Mouse (Mus musculus) common myeloid progenitor, adult 5-6 weeks (primary cell): ENCODE data around the gene Grin2c. TPM values are rescaled to one million over a fixed set of nuclear protein-coding genes. Genes with fewer than 3 reads are reported as not detected.

Experiments used
- ATAC-seq: replicated peaks from 2 replicates; pipeline ENCODE4 v1.8.0; 2016; ENCODE audit warnings: low read depth, mild to moderate bottlenecking, moderate TSS enrichment, inconsistent platforms; ENCODE audit not compliant: poor library complexity, severe bottlenecking
- total RNA-seq: library from RNA; stranded (forward); fragments of 200-1000, 187-1606 nt; gene quantifications from 2 replicates; pipeline ENCODE4 v1.2.3, GENCODE M21; 2017

Gene Grin2c
- total RNA-seq, 1 experiment from 2014 or later, result not detected

DNA sequence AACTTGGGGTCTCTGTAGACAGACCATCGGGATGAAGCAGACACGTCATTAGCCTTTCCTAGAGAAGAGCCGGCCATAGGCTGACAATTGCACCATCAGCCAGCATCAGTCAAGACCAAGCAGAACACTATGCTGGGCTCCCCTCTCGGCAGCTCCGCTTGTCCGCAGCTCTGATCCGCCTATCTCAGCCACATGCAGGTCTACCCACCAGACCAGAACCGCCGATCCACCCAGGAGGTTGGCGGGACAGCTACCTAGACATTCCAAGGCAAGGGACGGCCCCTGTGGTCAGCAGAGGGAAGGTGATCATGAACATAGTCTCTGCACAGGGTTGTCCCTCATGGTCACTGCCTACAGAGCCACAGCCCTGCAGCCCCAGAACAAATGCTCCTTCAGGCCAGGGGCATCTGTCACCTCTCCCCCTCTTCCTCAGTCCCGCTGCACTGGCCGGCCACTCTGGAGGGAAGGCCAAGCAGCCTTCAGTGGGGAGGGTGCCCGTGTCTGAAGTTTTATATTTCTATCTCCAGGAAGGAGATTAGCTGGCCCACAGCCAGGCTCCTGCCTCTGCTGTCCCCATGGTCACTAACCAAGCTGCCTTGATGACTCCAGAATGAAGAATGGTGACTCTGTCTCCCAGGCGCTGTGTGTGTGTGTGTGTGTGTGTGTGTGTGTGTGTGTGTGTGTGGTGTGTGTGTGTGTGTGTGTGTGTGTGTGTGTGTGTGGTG is 32.6 kb downstream of the Grin2c start:
- no peak for ATAC-seq

DNA sequence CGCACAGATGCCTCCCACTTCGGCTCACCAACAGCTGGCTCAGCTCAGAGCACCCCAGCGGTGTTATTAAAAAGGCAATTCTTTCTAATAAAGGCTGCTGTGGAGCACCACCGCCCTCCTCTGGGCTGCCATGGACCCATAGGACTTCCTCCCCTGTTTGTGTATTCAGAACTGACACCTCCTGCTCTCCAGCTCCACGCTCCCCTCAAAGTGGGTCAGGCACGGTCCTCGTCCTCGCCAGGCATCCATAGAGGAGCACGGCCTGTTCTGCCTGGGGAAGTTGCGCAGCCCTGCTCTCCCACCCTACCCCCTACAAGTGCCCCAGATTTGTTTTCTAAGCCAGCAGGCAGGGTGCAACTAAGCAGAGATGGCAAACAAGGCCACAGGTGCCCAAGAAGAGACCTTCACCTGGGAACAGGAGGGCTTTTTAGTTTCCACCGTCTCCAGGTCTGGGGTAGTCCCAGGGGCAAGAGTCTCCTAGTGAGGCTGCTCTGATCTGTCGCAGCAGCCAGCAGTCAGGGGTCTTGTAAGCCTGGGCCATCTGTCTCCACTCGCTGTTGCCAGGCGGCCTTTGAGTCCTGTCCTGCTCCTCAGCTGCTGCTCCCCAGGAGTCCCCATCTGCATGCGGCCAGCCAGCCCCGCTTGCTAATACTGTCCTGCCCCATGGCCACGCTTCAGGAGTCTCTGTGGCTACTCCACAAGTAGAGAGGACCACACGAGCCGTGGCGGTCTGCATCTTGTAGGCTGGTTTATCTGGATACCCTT is 33.3 kb downstream of the Grin2c start:
- no peak for ATAC-seq

DNA sequence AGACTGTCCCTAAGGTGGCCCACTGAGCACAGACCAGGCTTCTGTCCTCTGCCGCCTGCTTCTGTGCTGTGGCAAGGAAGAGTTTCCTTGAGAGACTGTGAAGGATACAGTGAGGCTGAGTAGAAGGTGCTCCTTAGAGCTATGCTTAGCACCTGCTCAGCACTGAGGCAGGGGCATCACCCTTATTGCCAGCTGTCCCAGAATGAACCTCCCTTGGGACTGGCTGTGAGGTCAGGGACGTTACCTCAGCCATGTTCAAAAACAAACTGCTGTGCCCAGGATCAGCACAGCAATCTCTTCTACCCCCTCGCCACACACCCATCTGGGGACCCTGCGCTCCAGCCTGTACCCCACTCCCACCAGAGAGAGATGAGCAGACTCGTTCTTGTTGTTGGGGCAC is 34.2 kb downstream of the Grin2c start:
- no peak for ATAC-seq

DNA sequence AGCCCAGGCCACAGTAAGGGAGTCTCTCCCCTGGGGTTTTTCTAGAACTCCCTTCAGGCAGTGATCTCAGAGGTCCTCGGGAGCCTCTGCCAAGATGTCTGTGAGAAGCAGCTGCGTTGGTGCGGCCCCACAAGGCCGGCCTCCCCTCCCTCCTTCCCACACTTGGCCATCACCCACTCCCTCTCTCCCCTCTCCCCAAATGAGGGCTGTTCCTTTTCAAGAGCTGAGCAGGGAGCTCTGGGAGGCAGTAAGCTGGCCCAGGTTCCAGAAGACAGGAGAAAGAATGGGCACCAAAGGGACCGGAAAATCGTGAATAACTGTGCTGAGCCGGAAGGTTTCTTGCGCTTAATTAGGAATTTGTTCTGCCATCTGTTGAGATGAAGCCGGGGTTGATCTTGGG is 35.1 kb downstream of the Grin2c start:
- ATAC-seq, result 0 out of 2 replicates have a peak, but pooled peaks have one; percentile 3

GRCm38 (mm10) chr11:115231168-115231915 is 35.7 kb downstream of the Grin2c start:
- peak; percentile 76 for ATAC-seq

DNA sequence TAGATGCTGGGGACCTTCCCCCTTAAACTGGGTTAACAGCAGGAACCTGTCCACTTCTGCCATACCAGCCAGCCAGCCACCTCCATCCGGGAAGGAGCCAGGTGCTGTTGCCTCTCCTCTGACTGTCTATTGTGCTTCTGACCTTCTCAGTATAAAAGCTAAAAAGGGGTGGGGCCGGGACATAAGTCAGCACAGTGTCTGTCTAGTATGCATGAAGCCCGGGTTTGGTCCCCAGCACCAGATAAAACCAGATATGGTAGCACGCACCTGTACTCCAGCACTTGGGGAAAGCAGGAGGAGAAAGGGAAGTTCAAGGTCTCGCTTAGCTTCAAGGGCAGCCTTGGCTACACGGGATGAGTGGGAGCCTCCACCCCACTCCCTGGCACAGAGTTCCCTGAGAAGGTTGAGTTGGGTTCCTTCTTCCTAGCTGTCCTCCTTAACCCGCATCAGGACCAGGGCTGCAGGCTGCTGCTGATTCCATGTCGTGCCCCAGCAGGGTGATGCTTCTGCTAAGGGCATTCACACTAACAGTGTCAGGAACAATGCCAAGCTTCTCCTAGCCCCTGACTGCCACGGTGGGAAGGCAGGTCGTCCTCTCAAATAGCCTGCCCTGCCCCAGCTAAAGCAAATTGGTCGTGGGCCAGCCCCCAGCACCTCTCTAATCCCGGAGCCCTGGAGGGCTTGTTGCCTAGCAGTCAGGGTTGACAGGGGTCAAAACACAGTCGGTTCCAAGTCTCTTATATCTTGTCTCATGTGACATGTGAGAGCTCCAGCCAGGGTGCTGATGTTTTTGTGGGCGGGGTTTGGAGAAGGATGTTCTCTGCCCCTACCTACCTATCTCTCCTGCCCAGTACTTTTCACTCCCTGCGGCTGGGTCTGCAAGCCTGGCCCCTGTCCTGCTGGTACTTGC is 37.8 kb downstream of the Grin2c start:
- no peak for ATAC-seq

DNA sequence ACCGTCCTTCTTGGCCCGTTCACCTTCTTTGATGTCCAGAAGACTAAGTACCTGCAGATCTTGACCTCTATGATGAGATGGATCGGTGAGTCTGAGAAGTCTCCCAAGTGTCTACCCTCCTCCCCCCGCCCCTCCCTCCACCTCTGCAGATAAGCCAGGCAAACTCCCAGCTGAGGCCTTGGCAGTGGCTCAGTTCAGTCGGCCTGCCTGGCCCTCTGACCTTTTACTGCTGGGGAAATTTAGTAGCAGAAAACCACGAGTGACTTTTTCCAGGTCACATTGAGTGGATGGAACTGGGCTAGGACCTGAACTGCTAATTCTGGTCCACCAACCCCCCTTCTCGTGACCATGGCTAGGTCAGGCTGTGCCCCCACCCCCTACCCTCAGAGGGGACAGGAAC is 38.6 kb downstream of the Grin2c start:
- ATAC-seq, result no peak

DNA sequence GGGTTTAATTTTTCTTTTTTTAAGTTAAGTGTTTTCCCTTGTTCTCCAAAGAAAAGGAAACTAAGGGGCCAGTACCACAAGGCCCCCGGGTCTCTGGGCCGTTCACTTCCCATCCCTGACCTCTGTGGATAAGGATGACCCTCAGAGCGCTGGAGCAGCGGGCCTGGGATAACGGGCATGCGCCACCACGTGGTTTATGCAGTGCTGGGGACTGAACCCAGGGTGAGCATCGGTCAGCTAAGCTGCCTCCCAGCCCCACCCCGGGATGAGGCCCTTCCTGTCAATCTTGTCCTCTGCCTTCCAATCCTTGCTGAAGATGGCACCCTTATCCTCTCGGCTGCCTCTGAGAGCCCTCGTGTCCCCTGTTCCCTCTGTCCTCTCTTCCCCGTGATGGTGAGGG is 39.4 kb downstream of the Grin2c start:
- no peak for ATAC-seq

DNA sequence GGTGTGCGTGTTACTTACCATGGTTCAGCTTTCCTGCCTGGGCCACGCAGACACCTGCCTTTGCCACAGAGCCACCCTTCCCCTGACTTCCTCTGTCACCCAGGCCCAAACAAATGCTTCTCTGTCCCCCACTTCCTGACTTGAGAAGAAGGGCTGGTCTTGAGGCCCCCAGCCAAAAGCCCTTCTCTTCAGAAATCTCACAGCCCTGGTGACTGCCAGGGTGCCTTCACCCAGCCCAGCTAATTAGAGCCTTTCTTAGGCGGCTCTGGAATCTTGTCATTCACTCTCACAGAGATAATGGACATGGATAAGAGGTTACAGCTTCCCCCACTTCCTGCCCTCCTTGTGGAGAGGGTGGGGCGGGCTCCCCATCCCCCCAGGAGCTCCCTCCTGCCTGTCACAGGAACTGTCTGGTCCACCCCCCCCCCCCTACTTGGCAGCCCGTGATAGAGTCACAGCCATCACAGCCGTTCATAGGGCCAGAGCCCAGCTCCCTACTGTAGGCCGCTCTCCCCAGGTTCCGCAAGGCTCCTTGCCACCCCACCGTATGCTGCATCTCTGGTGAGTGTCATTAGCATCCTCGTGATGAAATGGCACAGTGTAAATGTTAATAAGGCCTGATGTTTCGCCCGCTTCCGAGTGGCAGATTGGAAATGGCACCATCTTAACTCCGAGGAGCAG is 40.1 kb downstream of the Grin2c start:
- no peak for ATAC-seq

GRCm38 (mm10) chr11:115225301-115225700 is 41.7 kb downstream of the Grin2c start:
- ATAC-seq, result no peak

DNA sequence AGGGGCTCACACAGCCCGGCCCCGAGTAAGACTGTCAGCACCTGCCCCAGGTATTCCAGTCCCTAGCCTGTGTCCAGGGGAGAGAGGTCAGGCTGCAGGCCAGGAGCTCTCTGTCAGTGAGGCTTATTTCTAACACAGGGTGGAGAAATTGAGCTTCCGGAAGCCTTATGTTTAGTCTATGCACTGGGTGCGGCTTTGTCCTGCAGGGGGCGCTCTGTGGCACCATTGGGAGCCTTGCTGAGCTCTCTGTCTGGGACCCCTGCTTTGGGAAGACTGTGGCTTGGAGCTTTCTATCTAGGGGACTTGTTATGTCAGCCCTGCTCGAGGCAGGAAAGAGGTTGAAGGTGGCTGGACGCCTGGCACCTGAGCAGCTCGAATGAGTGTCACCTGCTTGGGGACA is 42.2 kb downstream of the Grin2c start:
- no peak for ATAC-seq

- 0 out of 2 replicates have a peak, but pooled peaks have one; percentile 8 for ATAC-seq
Measured at GRCm38 (mm10) chr11:115223877-115224276, 43.2 kb downstream of the Grin2c start.

- peak; percentile 57 for ATAC-seq
Measured at GRCm38 (mm10) chr11:115223451-115223850, 43.6 kb downstream of the Grin2c start.

DNA sequence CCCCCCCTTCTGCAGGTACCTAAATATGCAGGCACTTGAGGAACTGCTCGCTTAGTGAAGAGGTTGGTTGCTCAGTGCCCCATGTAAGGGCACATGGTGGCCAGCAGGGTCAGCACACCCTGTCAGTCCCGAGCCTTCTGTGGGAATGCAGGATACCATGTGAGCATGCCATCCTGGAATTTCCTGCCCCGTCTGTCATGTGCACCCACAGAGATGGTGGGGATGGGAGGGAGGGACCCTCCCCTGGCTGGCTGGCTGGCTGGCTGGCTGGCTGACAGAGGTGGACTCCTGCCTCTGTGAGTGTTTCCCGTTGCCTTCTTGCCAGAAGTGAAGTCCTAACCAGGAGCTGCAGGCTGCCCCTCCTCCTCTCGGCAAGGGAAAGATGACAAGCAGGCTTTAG is 44.5 kb downstream of the Grin2c start:
- no peak for ATAC-seq

DNA sequence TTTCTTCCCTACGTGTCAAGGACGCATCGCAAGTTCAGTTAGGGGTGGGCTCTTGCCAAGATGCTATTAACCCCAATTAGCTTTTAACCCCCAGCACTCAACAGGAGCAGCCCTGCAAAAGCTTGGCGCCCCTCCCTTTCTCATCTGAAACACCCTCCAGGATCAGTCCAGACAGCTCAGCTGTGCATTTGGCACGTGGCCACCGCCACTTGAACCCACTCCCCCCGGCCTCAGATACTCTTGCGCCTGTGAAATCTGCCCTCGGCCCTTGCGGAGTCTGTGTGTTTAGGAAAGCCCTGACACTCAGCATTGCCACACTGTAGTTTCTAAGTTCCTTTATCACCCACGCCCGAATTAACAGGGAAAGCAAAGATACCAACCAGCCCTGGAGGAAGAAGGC is 45.0 kb downstream of the Grin2c start:
- no peak for ATAC-seq

- no peak for ATAC-seq
Measured at GRCm38 (mm10) chr11:115219685-115220084, 47.4 kb downstream of the Grin2c start.

DNA sequence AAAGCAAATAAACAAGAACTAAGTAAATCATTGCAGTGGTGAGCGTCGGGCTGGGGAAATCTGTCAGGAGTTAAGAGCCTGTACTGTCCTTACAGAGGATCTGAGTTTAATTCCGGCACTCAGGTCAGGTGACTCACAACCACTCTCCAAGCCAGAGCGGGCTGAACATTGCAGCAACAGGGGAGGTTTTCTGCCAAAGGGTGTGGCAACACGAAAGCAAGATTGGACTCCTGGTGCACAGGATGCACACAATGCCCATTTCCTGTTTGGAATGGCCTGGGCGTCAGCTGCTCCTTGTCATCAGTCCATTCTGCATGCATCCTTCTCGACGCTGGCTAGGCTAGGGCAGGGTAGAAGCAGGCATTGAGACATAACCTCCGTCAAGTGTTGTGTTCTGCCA is 47.8 kb downstream of the Grin2c start:
- no peak for ATAC-seq

GRCm38 (mm10) chr11:115217439-115218410 is 49.3 kb downstream of the Grin2c start:
- ATAC-seq, result no peak; the same call in 1 of the 2 replicates
